Mouse (Mus musculus) inflammation-experienced regulatory T-cells (primary cell): ENCODE data around the gene Gm8978. TPM values are rescaled to one million over a fixed set of nuclear protein-coding genes. Genes with fewer than 3 reads are reported as not detected.

ENCODE experiments used
- polyA plus RNA-seq, 2 experiments: library from polyadenylated mRNA; unstranded; fragments of 100-300 nt; shearing (Covaris generic); gene quantifications; one replicate each; pipeline ENCODE4 v1.2.1; 2017

The Gm8978 gene
- polyA plus RNA-seq = not detected

DNA sequence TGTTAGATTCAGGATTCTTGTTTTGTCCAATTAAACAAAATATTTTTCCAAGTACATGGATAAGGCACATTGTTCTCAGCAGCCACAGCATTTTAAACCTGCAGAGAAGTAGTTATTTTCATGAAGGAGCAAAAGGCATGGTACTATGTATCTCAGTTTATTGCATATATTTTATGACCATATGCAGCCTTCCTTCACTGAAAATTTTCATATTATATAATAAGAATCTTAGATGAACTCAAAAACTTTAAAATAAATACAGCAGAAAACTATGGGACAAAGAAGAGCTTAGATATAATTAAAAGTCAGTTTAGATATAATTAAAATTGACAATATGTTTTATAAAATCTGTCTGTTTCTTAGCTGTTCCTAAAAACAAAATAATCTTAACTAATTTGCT lies at the start of gene Gm8978:
Gene Gm8978 (minus strand): TSS at position 101 of the 400 bp plus-strand sequence.

Other genes with a start within 250 kb of the Gm8978 start
- 1 to 10 TPM; 5.6 to 6.2 TPM for gene Rnls, start 233.0 kb downstream of the Gm8978 start, polyA plus RNA-seq
- not detected for gene Lipo4, start 107.5 kb downstream of the Gm8978 start, polyA plus RNA-seq
- under 1 TPM in 1 of 2 experiments, not detected in 1; 0.48 TPM for gene Lipo2, start 126.1 kb upstream of the Gm8978 start, polyA plus RNA-seq
- gene Lipo3, start 136.7 kb upstream of the Gm8978 start, polyA plus RNA-seq = 10 to 100 TPM; 13.1 to 16.3 TPM
- gene Lipo1, start 162.2 kb upstream of the Gm8978 start, polyA plus RNA-seq = not detected